Mouse (Mus musculus) E14TG2a.4 (cell line): Measurements from ENCODE around the gene Nf2.

Experiments
- CTCF ChIP-seq: conservative IDR thresholded peaks from 2 replicates; pipeline ENCODE4 v1.5.1; 2014; ENCODE audit warnings: low read length
- POU5F1 ChIP-seq: IDR thresholded peaks from 2 replicates; pipeline ENCODE4 v1.6.1; 2014; ENCODE audit warnings: low read length, borderline replicate concordance

DNA sequence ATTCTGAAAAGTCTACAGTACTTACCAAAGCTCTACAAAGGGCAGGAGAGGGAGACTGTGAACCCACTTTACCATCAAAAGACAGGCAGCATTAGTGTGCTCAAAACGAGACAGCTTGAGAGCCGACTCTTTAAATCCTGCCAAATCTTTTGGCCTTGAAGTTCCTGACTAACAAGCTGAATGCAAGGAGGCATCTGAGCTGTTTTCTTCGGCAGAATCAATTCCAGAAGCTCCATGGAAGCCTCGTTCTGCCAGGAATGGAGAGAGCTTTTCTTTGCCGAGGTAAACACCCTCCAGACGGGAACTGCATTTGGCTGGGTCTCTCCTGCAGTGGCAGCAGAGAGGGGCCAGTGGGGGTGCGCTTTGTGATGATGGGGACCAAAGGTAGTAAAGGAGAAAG is 80.0 kb downstream of the Nf2 start:
- no peak for TF ChIP-seq CTCF
- TF ChIP-seq POU5F1, result no peak
